Comparison of ENCODE assay signal across 7 mouse cellular contexts in the genomic region with DNA sequence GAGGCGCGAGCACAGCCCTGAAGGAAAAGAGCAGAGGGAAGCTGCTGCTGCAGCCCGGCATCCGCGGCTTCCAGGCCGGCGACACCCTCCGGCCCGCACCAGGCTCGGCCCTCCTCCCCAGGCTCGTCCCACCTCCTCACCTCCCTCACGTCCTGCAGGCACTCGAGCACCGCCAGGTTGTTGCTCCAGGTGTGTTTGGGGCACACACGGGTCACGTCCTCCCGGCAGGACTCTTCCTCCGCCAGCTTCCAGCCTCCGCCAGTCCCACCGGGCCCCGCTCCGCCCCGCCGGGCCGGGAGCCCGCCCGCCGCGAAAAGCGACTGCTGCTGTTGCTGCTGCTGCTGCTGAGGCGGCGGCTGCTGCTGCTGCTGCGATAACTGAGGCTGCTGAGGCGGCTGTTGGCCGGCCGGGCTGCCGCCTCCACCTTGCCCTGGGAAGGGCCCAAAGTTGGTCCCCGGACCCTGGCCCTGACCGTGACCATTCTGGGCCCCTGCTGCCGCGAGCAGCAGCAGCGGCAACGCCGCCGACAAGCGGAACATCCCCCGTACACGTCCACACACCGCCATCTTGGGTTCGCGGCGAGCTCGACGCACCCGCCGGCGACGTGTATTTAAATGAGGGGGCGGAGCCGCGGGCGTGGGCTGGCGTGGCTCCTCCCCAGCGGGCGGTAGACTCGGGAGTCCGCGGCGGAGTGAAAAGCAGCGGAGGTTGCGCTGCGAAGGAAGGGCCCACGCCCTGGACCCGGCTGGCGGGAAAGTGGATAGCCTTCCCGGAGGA. TPM values are rescaled to one million over a fixed set of nuclear protein-coding genes. Genes with fewer than 3 reads are reported as not detected.
DNase-seq lines count a peak whose midpoint lies in the region; ATAC-seq lines count a peak whose summit lies in the region.

A gene (minus strand): TSS at position 586 of the 777 bp plus-strand sequence.

- peak; percentile 95 for DNase-seq in adrenal gland, postnatal 25 days
- peak; percentile 99 for DNase-seq in heart, adult 11 months
- peak; percentile 97 for DNase-seq in kidney, adult 18-20 months
- DNase-seq in limb, embryonic 11.5 days (ENCODE audit: low spot score): peak; percentile 96
- peak; percentile 98 for DNase-seq in midbrain, embryonic 14.5 days
- peak; percentile 88 to 96 for DNase-seq in spleen, adult 18-20 months

- peak within 1 kb of the TSS; percentile 51 for H3K4me2 ChIP-seq in embryonic facial prominence, embryonic 12.5 days (replicated peaks)
- H3K4me2 ChIP-seq in limb, embryonic 11.5 days (ENCODE audit: low read depth, severe bottlenecking): peak within 1 kb of the TSS; percentile 26
- H3K4me2 ChIP-seq in midbrain, embryonic 14.5 days (ENCODE audit: low read length): peak within 1 kb of the TSS; percentile 68

- H3K9ac ChIP-seq in embryonic facial prominence, embryonic 12.5 days: peak within 1 kb of the TSS; percentile 96
- H3K9ac ChIP-seq in limb, embryonic 11.5 days (ENCODE audit: low read length): peak within 1 kb of the TSS; percentile 97
- H3K9ac ChIP-seq in midbrain, embryonic 14.5 days (replicated peaks; ENCODE audit: low read length): peak within 1 kb of the TSS; percentile 94

- H3K9me3 ChIP-seq in embryonic facial prominence, embryonic 12.5 days: no peaks in the 10 kb centered on the region
- no peaks in the 10 kb centered on the region for H3K9me3 ChIP-seq in limb, embryonic 11.5 days (ENCODE audit: control insufficient read depth, low read length)
- no peaks in the 10 kb centered on the region for H3K9me3 ChIP-seq in midbrain, embryonic 14.5 days (ENCODE audit: control insufficient read depth, low read length)

- ATAC-seq in embryonic facial prominence, embryonic 12.5 days (ENCODE audit: insufficient number of reproducible peaks, insufficient read depth, low FRiP score, low TSS enrichment): peak; percentile 89
- ATAC-seq in limb, embryonic 11.5 days (ENCODE audit: insufficient number of reproducible peaks, low FRiP score, low TSS enrichment, low read depth): peak; percentile 93
- peak; percentile 93 for ATAC-seq in midbrain, embryonic 14.5 days (ENCODE audit: low FRiP score, low TSS enrichment)

- 1% methylated on average over 74 of the region's 76 CpGs for WGBS in embryonic facial prominence, embryonic 12.5 days
- under 1% methylated on average over 73 of the region's 76 CpGs for WGBS in limb, embryonic 11.5 days
- WGBS in midbrain, embryonic 14.5 days: under 1% methylated on average over 74 of the region's 76 CpGs

- H3K27ac ChIP-seq in embryonic facial prominence, embryonic 12.5 days: peak within 1 kb of the TSS; percentile 99
- peak within 1 kb of the TSS; percentile 97 for H3K27ac ChIP-seq in limb, embryonic 11.5 days (replicated peaks; ENCODE audit: low read depth, low read length)
- peak within 1 kb of the TSS; percentile 99 for H3K27ac ChIP-seq in midbrain, embryonic 14.5 days (replicated peaks; ENCODE audit: low read depth, low read length)

- no peaks in the 10 kb centered on the region for H3K27me3 ChIP-seq in embryonic facial prominence, embryonic 12.5 days
- no peaks in the 10 kb centered on the region for H3K27me3 ChIP-seq in limb, embryonic 11.5 days (ENCODE audit: control insufficient read depth, insufficient read depth, low read length)
- H3K27me3 ChIP-seq in midbrain, embryonic 14.5 days (ENCODE audit: control insufficient read depth, insufficient read depth, low read length): no peaks in the 10 kb centered on the region

- H3K4me1 ChIP-seq in embryonic facial prominence, embryonic 12.5 days: peaks cover 7% of the 10 kb centered on the region
- H3K4me1 ChIP-seq in limb, embryonic 11.5 days (ENCODE audit: control insufficient read depth, insufficient read depth, low read length): no peaks in the 10 kb centered on the region
- peaks cover 8% of the 10 kb centered on the region for H3K4me1 ChIP-seq in midbrain, embryonic 14.5 days (ENCODE audit: control insufficient read depth, insufficient read depth, low read length)

- H3K4me3 ChIP-seq in embryonic facial prominence, embryonic 12.5 days: peak within 1 kb of the TSS; percentile 86
- peak within 1 kb of the TSS; percentile 90 for H3K4me3 ChIP-seq in limb, embryonic 11.5 days (ENCODE audit: low read depth, low read length)
- H3K4me3 ChIP-seq in midbrain, embryonic 14.5 days (replicated peaks; ENCODE audit: low read depth, low read length): peak within 1 kb of the TSS; percentile 86

- no peaks in the 10 kb centered on the region; the same call in 1 of the 2 replicates for H3K36me3 ChIP-seq in embryonic facial prominence, embryonic 12.5 days
- H3K36me3 ChIP-seq in limb, embryonic 11.5 days (ENCODE audit: control insufficient read depth, insufficient read depth, low read length): no peaks in the 10 kb centered on the region
- H3K36me3 ChIP-seq in midbrain, embryonic 14.5 days (ENCODE audit: control insufficient read depth, insufficient read depth, low read length): no peaks in the 10 kb centered on the region

RNA-seq across cellular contexts. Expression of the gene that starts here (rescaled TPM):
- total RNA-seq in adrenal gland, postnatal 25 days (2021): 112 and 135 TPM in 2 replicates
- polyA plus RNA-seq in embryonic facial prominence, embryonic 12.5 days (2016; fragmentation: Nextera tagmentation; extraction: Ambion mirVana): 95.2 and 97.6 TPM in 2 replicates
- polyA plus RNA-seq in limb, embryonic 11.5 days (2014; fragmentation: Nextera tagmentation; extraction: Ambion mirVana): 76.1 and 77.4 TPM in 2 replicates
- polyA plus RNA-seq in midbrain, embryonic 14.5 days (2014; fragmentation: Nextera tagmentation; extraction: Ambion mirVana): 70.1 and 91.1 TPM in 2 replicates

Comparison
In these comparisons a context has a peak if more than half of its experiments do, and no peak if none do; other contexts are left out.
1. Peak in every context shown above with its lines: DNase-seq, ATAC-seq, H3K4me3 ChIP-seq and H3K27ac ChIP-seq.